Mouse (Mus musculus) CH12.LX (cell line): Measurements from ENCODE around the gene Psmc5.

Experiments
- CHD2 ChIP-seq: IDR thresholded peaks from 2 replicates; pipeline ENCODE4 v1.6.1; 2011; ENCODE audit warnings: low read length, improper control_type of control experiment
- EP300 ChIP-seq: IDR thresholded peaks from 2 replicates; pipeline ENCODE4 v1.6.1; 2011; ENCODE audit warnings: low read length, improper control_type of control experiment
- MAFK ChIP-seq: IDR thresholded peaks from 2 replicates; pipeline ENCODE4 v1.6.1; 2011; ENCODE audit warnings: low read length, improper control_type of control experiment; ENCODE audit not compliant: insufficient replicate concordance
- NELFE ChIP-seq: IDR thresholded peaks from 2 replicates; pipeline ENCODE4 v1.6.1; 2011; ENCODE audit warnings: low read depth, low read length, improper control_type of control experiment
- ZMIZ1 ChIP-seq: IDR thresholded peaks from 2 replicates; pipeline ENCODE4 v1.6.1; 2012; ENCODE audit warnings: low read depth, mild to moderate bottlenecking, inconsistent platforms, low read length, improper control_type of control experiment
- ZNF384 ChIP-seq: IDR thresholded peaks from 2 replicates; pipeline ENCODE4 v1.6.1; 2012; ENCODE audit warnings: low read depth, low read length, improper control_type of control experiment, inconsistent platforms

DNA sequence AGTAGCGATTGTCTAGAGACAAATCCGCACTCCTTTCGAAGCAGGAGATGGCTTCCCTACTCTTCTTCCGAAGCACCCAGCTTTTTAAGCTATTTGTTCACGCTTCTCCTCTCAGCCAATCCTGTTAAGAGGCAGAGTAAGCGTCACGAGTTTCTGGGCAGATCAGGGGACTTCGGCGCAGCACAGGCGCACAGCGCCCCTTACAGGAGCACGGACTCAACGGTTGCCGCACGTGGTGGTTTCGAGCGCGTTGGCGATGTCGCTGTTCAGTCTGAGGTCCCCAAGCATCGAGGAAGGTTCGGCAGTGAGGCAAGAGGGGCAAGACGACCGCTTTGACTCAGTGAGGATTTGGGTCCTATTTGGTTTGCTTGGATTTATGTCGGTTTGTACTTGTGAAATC lies 20.5 kb downstream of the Psmc5 start, which contains the start of gene Tcam1:
- no peak for TF ChIP-seq MAFK
- no peak for TF ChIP-seq ZMIZ1
- TF ChIP-seq NELFE = peak; percentile 52
- peak; percentile 99 for TF ChIP-seq CHD2
- no peak for TF ChIP-seq ZNF384
- TF ChIP-seq EP300 = no peak
